Mouse (Mus musculus): ENCODE data around the gene Otx1. TPM values are rescaled to one million over a fixed set of nuclear protein-coding genes. Genes with fewer than 3 reads are reported as not detected.

Otx1 gene
- not detected in 2 replicates for polyA plus RNA-seq (2012; rRNA removed; ENCODE audit: low replicate concordance)

DNA sequence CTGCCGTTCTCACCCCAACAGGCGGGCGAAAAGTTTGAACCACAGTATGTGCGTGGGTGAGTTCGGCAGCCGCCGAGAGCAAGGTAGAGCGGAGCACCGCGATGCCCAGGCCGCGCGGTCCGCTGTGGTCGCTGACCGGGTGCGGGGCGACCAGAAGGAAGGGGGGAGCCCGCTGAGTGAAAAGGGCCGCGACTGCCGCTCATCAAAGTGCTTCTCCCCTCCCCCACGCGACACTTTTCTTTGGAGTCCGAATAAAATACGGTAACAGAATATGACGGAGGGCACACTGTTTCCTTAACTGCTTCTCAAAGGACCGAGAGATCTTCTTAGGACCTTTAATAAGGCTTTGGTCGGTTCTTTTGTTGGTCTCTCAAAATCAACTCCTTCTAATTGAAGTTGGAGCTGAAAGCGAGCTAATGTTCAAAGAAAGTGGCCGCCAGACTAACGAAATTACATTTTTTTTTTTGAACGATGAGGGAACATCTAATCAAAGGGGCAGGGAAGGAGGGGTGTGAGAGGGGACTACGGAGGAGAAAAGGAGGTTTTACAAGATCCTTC, at the start of gene Otx1:
Otx1 (minus strand) TSS at position 115 of the 558 bp plus-strand sequence.

Data from subcutaneous adipose tissue, adult 2 months (tissue).